Mouse (Mus musculus) megakaryocyte-erythroid progenitor cell, adult 5-6 weeks (primary cell): Measurements from ENCODE around the gene Ltbp1. TPM values are rescaled to one million over a fixed set of nuclear protein-coding genes. Genes with fewer than 3 reads are reported as not detected.
A peak's percentile ranks its signal among the peaks of the same experiment; 100 is the strongest.

Experiments
- ATAC-seq: replicated peaks from 2 replicates; pipeline ENCODE4 v1.8.0; 2016; ENCODE audit warnings: mild to moderate bottlenecking, inconsistent platforms; ENCODE audit not compliant: severe bottlenecking, poor library complexity, low FRiP score, low TSS enrichment
- total RNA-seq, 2 experiments: library from RNA; stranded (forward) in 1 of 2; stranded (reverse) in 1 of 2; fragments of 200-1000, 215-1000 nt in 1 of 2; fragments of >200 nt in 1 of 2; fragmentation: Nextera tagmentation in 1 of 2; gene quantifications; 2 replicates each; pipeline ENCODE4 v1.2.3; 2014 to 2017

Ltbp1 gene
- total RNA-seq, 2 experiments from 2014 or later: 2.7 to 3.3 TPM

- no peak for ATAC-seq
Observed at GRCm38 (mm10) chr17:74995266-74995665, 10.1 kb upstream of the Ltbp1 start.

- ATAC-seq: no peak
Observed at GRCm38 (mm10) chr17:75000066-75000465, 5.3 kb upstream of the Ltbp1 start.

DNA sequence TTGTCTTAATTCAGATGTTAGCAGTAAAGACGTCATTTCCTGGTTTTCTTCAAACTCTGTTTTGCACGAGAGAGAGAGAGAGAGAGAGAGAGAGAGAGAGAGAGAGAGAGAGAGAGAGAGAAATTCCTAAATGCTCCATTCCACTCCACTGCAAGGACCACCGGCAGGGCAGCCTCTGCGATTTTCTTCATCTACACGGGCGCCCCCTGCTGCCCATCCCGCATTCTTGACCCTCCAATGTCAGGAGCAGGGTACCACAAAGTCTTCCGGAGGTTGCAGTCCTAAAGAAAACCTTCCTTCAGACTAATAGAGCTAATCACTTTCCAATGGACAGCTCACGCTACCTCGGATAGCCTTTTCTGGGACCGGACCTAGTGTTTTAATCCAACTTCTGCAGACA is 548 bp upstream of the Ltbp1 start:
- ATAC-seq: peak; percentile 79

- peak; percentile 25 for ATAC-seq
Observed at GRCm38 (mm10) chr17:75005685-75006680, 615 bp downstream of the Ltbp1 start.

GRCm38 (mm10) chr17:75010955-75011354 is 5.6 kb downstream of the Ltbp1 start:
- ATAC-seq: no peak

DNA sequence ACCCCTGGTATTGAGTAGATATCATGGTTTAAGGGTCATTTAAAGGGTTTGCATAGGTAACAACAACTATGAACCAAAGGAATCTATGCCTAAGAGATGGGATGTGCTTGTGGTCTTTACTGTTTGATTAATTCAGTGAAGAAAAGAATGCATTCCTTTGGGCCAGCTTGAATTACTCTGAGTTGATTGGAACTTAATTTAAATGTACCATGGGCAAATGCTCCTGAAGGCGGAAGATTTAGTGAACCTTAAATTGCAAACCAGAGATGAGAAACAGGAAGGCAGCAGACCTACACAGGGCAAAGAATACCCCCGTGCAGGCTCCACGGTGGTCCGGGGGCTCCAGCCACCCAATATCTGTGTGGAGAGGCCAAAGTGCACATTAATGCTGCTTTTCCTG is 7.8 kb downstream of the Ltbp1 start:
- ATAC-seq: no peak

- ATAC-seq: no peak
Observed at GRCm38 (mm10) chr17:75013868-75014267, 8.5 kb downstream of the Ltbp1 start.

GRCm38 (mm10) chr17:75014601-75015356 is 9.4 kb downstream of the Ltbp1 start:
- no peak for ATAC-seq

DNA sequence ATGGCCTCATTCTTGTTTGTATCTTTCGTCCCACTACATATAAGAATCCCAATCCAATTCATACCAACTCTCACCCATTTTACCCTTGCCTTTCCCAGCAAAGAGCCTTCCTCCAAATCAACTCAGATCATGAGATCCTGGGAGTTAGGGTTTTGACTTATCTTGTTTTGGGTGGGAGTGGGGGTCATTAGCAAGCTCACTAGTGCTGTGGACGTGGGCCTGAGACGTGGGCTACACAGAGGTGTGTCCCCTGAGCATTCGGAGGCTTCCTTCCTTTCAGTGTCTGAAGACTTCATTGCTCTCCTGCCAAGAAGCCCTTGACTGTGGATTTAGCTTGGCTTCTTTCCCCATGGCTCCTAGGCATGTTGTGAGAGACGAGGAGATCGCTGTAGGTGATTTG is 10.2 kb downstream of the Ltbp1 start:
- ATAC-seq: no peak

- peak; percentile 76 for ATAC-seq
Observed at GRCm38 (mm10) chr17:75017423-75017822, 12.1 kb downstream of the Ltbp1 start.

- no peak for ATAC-seq
Observed at GRCm38 (mm10) chr17:75018142-75018541, 12.8 kb downstream of the Ltbp1 start.

- no peak for ATAC-seq
Observed at GRCm38 (mm10) chr17:75020026-75020425, 14.7 kb downstream of the Ltbp1 start.

DNA sequence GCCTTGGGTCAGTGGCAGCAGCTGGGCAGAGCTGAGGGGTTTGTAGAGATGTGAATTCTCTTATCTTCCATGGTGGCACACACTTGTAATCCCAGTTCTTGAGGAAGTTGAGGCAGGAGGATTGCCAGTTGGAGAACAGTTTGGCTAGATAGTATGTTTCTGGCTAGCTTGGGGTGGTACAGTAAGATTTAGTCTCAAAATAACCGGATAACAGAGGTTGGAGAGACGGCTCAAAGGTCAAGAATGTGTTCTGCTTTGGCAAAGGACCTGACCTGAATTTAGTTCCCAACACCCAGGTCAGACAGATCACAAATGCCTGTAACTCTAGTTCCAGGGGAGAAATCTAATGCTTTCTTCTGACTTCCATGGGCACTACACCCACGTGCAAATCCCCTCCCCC is 15.3 kb downstream of the Ltbp1 start:
- ATAC-seq: no peak

DNA sequence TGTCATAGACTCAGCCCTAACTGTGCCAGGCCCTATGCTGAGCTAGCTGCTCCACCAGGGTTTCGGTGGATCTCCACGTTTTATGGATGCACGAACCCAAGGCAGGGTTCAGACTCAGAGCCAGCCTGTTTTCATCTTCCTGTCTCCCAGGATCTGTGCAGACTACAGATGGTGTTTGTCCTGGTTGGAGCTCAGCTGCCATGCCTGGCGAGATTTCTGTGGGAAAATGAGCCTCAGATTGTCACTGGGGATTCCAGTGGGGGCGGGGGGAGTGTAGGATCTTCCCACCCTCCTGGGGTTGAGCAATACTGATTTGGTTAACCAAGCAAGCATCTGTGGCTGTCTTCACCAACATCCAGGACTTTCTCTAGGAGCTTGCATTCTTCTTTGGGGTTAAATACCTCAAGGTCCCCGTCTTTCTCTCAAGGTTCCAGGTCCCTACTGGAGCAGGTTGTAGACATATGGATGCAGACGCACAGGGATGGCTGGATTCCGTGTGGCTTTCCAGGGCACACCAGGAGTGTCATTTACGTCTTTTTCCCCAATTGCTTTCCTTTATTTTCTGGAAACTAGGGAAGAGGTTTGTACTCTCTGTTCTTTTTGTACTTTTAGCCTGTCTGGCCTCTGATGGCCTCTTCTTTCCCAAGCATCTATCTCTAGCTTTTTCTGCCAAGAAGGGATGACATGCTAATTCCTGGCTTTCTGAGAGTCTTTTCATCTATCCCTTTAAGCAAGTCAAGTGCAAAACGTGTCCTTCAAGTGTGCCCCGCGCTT is 22.2 kb downstream of the Ltbp1 start:
- ATAC-seq: no peak

DNA sequence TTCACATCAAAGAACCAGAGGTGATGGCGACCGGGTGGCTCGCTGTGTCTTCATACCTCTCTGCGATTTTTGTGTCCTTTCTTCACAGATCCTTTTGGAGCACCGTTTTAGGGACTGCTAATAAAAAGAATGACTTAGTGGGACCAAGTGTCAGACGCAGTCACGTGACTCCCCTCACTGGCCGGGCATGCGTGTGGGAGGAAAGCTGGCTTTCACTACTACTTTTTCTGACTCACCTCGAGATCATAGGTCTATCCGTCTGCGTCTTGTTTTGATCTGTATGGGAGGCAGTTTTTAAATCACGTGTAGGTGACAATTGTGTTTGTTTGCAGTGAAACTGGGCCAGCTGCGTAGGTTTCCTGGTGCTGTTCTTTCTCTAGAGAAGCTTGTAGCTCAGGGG is 28.0 kb downstream of the Ltbp1 start:
- ATAC-seq: no peak

DNA sequence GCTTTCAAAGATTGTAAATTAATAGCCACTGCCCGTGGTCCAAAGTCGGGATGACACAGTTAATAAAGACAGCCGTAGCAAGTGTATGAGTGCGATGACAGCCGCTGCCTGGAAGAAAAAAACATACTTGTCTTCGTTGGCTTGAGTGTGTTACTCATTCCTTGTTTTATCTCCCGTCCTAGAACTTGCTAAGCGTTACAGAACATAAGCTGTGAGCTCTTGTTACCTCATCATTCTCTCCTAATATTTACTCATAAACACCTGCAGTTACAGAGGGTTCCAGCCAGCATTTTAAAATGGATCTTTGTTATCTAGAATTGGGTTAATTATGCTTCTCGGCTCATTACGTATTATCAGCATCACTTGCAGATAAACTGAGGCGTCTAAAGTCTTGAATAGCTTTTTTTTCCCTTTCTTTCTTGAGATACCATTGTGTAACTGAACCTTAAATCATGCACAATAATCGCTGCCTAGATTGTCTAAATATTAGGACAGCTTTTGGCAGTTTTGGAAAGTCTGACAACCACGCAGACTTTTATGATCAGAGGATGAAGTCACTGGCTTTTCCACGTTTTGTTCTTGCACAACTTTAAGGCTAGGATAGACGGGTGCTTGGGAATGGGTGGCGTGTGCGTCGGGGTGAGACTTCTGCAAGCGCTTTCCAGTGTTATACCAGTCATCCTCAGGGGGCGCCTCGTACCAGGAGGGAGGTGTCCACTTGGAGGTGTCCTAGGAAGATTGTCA is 28.7 kb downstream of the Ltbp1 start:
- ATAC-seq: no peak

GRCm38 (mm10) chr17:75036881-75037280 is 31.5 kb downstream of the Ltbp1 start:
- no peak for ATAC-seq

GRCm38 (mm10) chr17:75039017-75039416 is 33.6 kb downstream of the Ltbp1 start:
- no peak for ATAC-seq

DNA sequence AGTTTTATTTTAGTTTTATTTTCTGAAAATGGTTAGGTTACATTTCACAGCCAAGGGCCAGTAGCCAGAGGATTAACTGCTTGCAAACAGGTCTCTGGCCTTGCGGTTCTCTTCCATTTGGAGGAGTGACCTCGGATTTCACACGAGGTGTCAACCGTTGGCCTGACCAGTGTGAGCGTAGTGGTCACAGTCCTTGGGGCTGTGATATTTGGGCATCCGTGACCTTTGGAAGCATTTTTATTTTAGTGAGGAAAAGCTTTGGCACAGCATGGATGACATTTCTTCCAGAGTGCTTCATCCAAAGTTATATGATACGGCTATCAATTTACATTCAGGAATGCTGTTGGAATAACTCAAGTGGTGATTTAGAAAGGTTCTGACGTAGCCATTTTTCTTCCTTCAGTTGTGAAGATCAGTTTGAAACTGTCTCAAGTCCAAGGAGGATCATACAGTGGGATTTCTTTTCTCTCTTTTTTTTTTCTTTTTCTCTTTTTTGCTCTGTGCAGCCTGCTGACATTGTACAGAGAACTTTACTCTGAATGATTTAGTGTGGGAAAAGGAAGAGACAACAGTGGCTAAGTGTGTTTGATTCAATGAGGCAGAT is 44.1 kb downstream of the Ltbp1 start:
- no peak for ATAC-seq
